ENCODE assay signal across 21 mouse cellular contexts in the genomic region with DNA sequence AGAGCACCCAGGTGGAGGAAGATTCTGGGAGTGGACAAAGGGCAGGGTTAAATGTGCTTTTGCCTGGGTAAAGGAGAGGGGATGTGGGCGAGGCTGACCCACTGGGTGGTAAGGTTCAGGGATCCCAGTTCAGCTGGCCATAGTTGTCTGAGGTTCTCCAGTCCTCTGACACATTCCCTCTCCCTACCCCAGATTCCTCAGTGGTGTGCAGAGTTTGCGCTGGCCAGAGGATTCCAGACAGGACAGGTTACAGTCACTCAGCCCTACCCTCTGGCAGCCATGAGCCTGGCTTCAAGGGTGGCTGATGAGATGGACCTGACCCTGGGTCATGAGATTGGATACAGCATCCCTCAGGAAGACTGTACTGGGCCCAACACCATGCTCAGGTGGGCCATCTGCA. TPM values are rescaled to one million over a fixed set of nuclear protein-coding genes. Genes with fewer than 3 reads are reported as not detected.
A peak's percentile ranks its signal among the peaks of the same experiment; 100 is the strongest.
DNase-seq lines count a peak whose midpoint lies in the region; ATAC-seq and TF ChIP-seq lines count a peak whose summit lies in the region.
"Had no signal": no experiment of that assay in that cellular context is flagged by ENCODE, and none has a peak within 500 bp of the region (broad histone marks: within the 10 kb centered on the region; RNA-seq: fewer than 3 reads in every experiment).

No protein-coding gene starts in this region.

- H3K4me3 ChIP-seq in liver, adult 2 months (ENCODE audit: insufficient read depth, low read depth, low read length) = no peak overlapping the region
- H3K4me3 ChIP-seq in intestine, embryonic 16.5 days (ENCODE audit: low read length) = peak overlapping the region; percentile 52
- H3K4me3 ChIP-seq in liver, embryonic 15.5 days (replicated peaks) = peak overlapping the region; percentile 38
- peak overlapping the region; percentile 32 for H3K4me3 ChIP-seq in stomach, embryonic 16.5 days (replicated peaks; ENCODE audit: low read length)
- H3K4me3 ChIP-seq in lung, adult 2 months (replicated peaks; ENCODE audit: extremely low read depth, low read depth, low read length) = no peak overlapping the region
- H3K4me3 ChIP-seq: heart, embryonic 15.5 days; neural tube, embryonic 12.5 days had no signal

- TF ChIP-seq POLR2A in liver, adult 2 months (IDR thresholded peaks at IDR 0.05; ENCODE audit: extremely low read depth, insufficient read depth, low read length) = no peak
- no peak for TF ChIP-seq POLR2A in lung, adult 2 months (IDR thresholded peaks at IDR 0.05; ENCODE audit: borderline replicate concordance, extremely low read depth, low read depth, low read length)

- H3K9ac ChIP-seq in liver, adult 2 months (ENCODE audit: low read depth, low read length) = no peak overlapping the region
- H3K9ac ChIP-seq in intestine, embryonic 16.5 days (ENCODE audit: low read depth, low read length) = peak overlapping the region; percentile 72
- peak overlapping the region; percentile 25; the same call in 1 of the 2 replicates for H3K9ac ChIP-seq in liver, embryonic 15.5 days
- peak overlapping the region; percentile 57 for H3K9ac ChIP-seq in stomach, embryonic 16.5 days (ENCODE audit: low read length)
- H3K9ac ChIP-seq: heart, embryonic 15.5 days; neural tube, embryonic 12.5 days had no signal

- peak overlapping the region; percentile 64 for H3K4me2 ChIP-seq in intestine, embryonic 16.5 days (ENCODE audit: low read depth, low read length)
- peak overlapping the region; percentile 50 for H3K4me2 ChIP-seq in liver, embryonic 15.5 days
- peak overlapping the region; percentile 43 for H3K4me2 ChIP-seq in stomach, embryonic 16.5 days (ENCODE audit: low read depth, low read length)
- H3K4me2 ChIP-seq: heart, embryonic 15.5 days; neural tube, embryonic 12.5 days had no signal

- no peaks in the 10 kb centered on the region for H3K9me3 ChIP-seq in intestine, embryonic 16.5 days (ENCODE audit: control insufficient read depth, low read length)
- H3K9me3 ChIP-seq in liver, embryonic 15.5 days (replicated peaks) = no peaks in the 10 kb centered on the region
- no peaks in the 10 kb centered on the region for H3K9me3 ChIP-seq in stomach, embryonic 16.5 days (replicated peaks; ENCODE audit: control insufficient read depth, low read length)
- H3K9me3 ChIP-seq: heart, embryonic 15.5 days; hindbrain, embryonic 10.5 days; neural tube, embryonic 12.5 days had no signal

- no peak for DNase-seq in liver, adult 2 months (ENCODE audit: extremely low read depth, low read depth, low spot score)
- DNase-seq in liver = no peak
- DNase-seq in cerebellum, postnatal 14 days = no peak
- DNase-seq in heart, postnatal 4 days = no peak
- DNase-seq in lung, adult 2 months = no peak
- DNase-seq: adrenal gland, postnatal 25 days; cerebellum, adult 2 months; gastrocnemius, postnatal 25 days; kidney, postnatal 25 days; left cerebral cortex, postnatal 4 days; lung, adult 18-20 months; thymus, adult 2 months had no signal

- H3K27me3 ChIP-seq in liver, adult 2 months (ENCODE audit: control insufficient read depth, insufficient read depth, low read length) = no peaks in the 10 kb centered on the region
- H3K27me3 ChIP-seq in intestine, embryonic 16.5 days (replicated peaks; ENCODE audit: control insufficient read depth, insufficient read depth, low read length) = peaks cover 20% of the 10 kb centered on the region
- peaks cover 42% of the 10 kb centered on the region for H3K27me3 ChIP-seq in liver, embryonic 15.5 days
- peaks cover 17% of the 10 kb centered on the region for H3K27me3 ChIP-seq in stomach, embryonic 16.5 days (ENCODE audit: control insufficient read depth, insufficient read depth, low read length)

- H3K79me2 ChIP-seq in liver, adult 2 months (ENCODE audit: control insufficient read depth, insufficient read depth, low read length) = peaks cover 14% of the 10 kb centered on the region; the same call in 1 of the 2 replicates

- ATAC-seq in intestine, embryonic 16.5 days = no peak
- no peak for ATAC-seq in liver, embryonic 15.5 days (ENCODE audit: insufficient read depth)
- ATAC-seq in stomach, embryonic 16.5 days (ENCODE audit: insufficient read depth, low FRiP score) = no peak
- ATAC-seq: forebrain, embryonic 14.5 days had no signal

- no peak for TF ChIP-seq CTCF in liver, adult 2 months (IDR thresholded peaks at IDR 0.05; ENCODE audit: low read depth, low read length)
- no peak for TF ChIP-seq CTCF in lung, adult 2 months (IDR thresholded peaks at IDR 0.05; ENCODE audit: insufficient read depth, low read length)

- H3K36me3 ChIP-seq in liver, adult 2 months (ENCODE audit: control insufficient read depth, insufficient read depth, low read length) = peaks cover 8% of the 10 kb centered on the region
- H3K36me3 ChIP-seq in intestine, embryonic 16.5 days (ENCODE audit: control insufficient read depth, insufficient read depth, low read length) = peaks cover 15% of the 10 kb centered on the region; the same call in 1 of the 2 replicates
- peaks cover 30% of the 10 kb centered on the region for H3K36me3 ChIP-seq in liver, embryonic 15.5 days (replicated peaks)
- H3K36me3 ChIP-seq in stomach, embryonic 16.5 days (ENCODE audit: control insufficient read depth, insufficient read depth, low read length) = no peaks in the 10 kb centered on the region

- peaks cover 12% of the 10 kb centered on the region for H3K4me1 ChIP-seq in liver, adult 2 months (ENCODE audit: control insufficient read depth, insufficient read depth, low read length)
- H3K4me1 ChIP-seq in intestine, embryonic 16.5 days (ENCODE audit: control insufficient read depth, insufficient read depth, low read length) = peaks cover 28% of the 10 kb centered on the region
- H3K4me1 ChIP-seq in liver, embryonic 15.5 days (replicated peaks) = peaks cover 43% of the 10 kb centered on the region
- H3K4me1 ChIP-seq in stomach, embryonic 16.5 days (ENCODE audit: control insufficient read depth, insufficient read depth, low read length) = peaks cover 9% of the 10 kb centered on the region
- H3K4me1 ChIP-seq in lung, adult 2 months (ENCODE audit: control insufficient read depth, insufficient read depth, low read length) = peaks cover 5% of the 10 kb centered on the region

- peak overlapping the region; percentile 40; the same call in 1 of the 2 replicates for H3K27ac ChIP-seq in liver, adult 2 months (replicated peaks; ENCODE audit: insufficient read depth, low read depth, low read length)
- H3K27ac ChIP-seq in intestine, embryonic 16.5 days (ENCODE audit: low read length) = peak overlapping the region; percentile 83
- 0 out of 2 replicates have a peak overlapping the region, but pooled peaks have one; percentile 63 for H3K27ac ChIP-seq in liver, embryonic 15.5 days (replicated peaks)
- H3K27ac ChIP-seq in stomach, embryonic 16.5 days (ENCODE audit: low read length) = no peak overlapping the region
- H3K27ac ChIP-seq: heart, embryonic 15.5 days; hindbrain, embryonic 10.5 days; neural tube, embryonic 12.5 days had no signal

- WGBS in liver, adult 2 months = 92% methylated on average over 2 of the region's 2 CpGs
- WGBS in intestine, embryonic 16.5 days = 70% methylated on average over 2 of the region's 2 CpGs
- 71% methylated on average over 2 of the region's 2 CpGs for WGBS in liver, embryonic 15.5 days (ENCODE audit: insufficient replicate concordance)
- WGBS in stomach, embryonic 16.5 days = 89% methylated on average over 2 of the region's 2 CpGs
- 78% methylated on average over 2 of the region's 2 CpGs for WGBS in lung, adult 2 months

RNA-seq across cellular contexts. Expression of gene Dqx1, which starts 1.1 kb away (rescaled TPM):
- 7.4 and 7.5 TPM in 2 replicates for total RNA-seq in liver, adult 2 months (2014; rRNA removed)
- polyA plus RNA-seq in liver, adult 2 months (2012; rRNA removed) = 8.1 and 9.6 TPM in 2 replicates
- polyA plus RNA-seq in intestine, embryonic 16.5 days (2015; fragmentation: Nextera tagmentation; extraction: Ambion mirVana) = 24.0 and 28.7 TPM in 2 replicates
- polyA plus RNA-seq in liver, embryonic 15.5 days (2015; fragmentation: Nextera tagmentation; extraction: Ambion mirVana) = 6.8 and 7.8 TPM in 2 replicates
- 6.0 and 6.4 TPM in 2 replicates for polyA plus RNA-seq in stomach, embryonic 16.5 days (2015; fragmentation: Nextera tagmentation; extraction: Ambion mirVana)
- under 1 TPM; 0.59 to 0.62 TPM for total RNA-seq in heart, postnatal 4 days (2021)
- polyA plus RNA-seq in lung, adult 2 months (2012; rRNA removed) = 3.6 and 4.3 TPM in 2 replicates

RNA-seq across cellular contexts. Expression of gene Htra2, which starts 3.7 kb away (rescaled TPM):
- total RNA-seq in liver, adult 2 months (2014; rRNA removed) = 14.0 and 17.5 TPM in 2 replicates
- polyA plus RNA-seq in liver, adult 2 months (2012; rRNA removed) = 23.3 and 24.1 TPM in 2 replicates
- 66.0 and 68.5 TPM in 2 replicates for polyA plus RNA-seq in intestine, embryonic 16.5 days (2015; fragmentation: Nextera tagmentation; extraction: Ambion mirVana)
- polyA plus RNA-seq in liver, embryonic 15.5 days (2015; fragmentation: Nextera tagmentation; extraction: Ambion mirVana) = 87.9 and 93.6 TPM in 2 replicates
- 66.5 and 72.3 TPM in 2 replicates for polyA plus RNA-seq in stomach, embryonic 16.5 days (2015; fragmentation: Nextera tagmentation; extraction: Ambion mirVana)
- total RNA-seq in heart, postnatal 4 days (2021) = 10 to 100 TPM; 42.6 to 43.5 TPM
- polyA plus RNA-seq in lung, adult 2 months (2012; rRNA removed) = 47.7 and 49.3 TPM in 2 replicates

RNA-seq across cellular contexts. Expression of gene Aup1, which starts 4.4 kb away (rescaled TPM):
- total RNA-seq in liver, adult 2 months (2014; rRNA removed) = 109 and 114 TPM in 2 replicates
- 593 and 598 TPM in 2 replicates for polyA plus RNA-seq in liver, adult 2 months (2012; rRNA removed)
- 258 and 265 TPM in 2 replicates for polyA plus RNA-seq in intestine, embryonic 16.5 days (2015; fragmentation: Nextera tagmentation; extraction: Ambion mirVana)
- 189 and 201 TPM in 2 replicates for polyA plus RNA-seq in liver, embryonic 15.5 days (2015; fragmentation: Nextera tagmentation; extraction: Ambion mirVana)
- 228 and 235 TPM in 2 replicates for polyA plus RNA-seq in stomach, embryonic 16.5 days (2015; fragmentation: Nextera tagmentation; extraction: Ambion mirVana)
- total RNA-seq in heart, postnatal 4 days (2021) = 10 to 100 TPM; 84.1 to 88.4 TPM
- 389 and 538 TPM in 2 replicates for polyA plus RNA-seq in lung, adult 2 months (2012; rRNA removed)

RNA-seq across cellular contexts. Expression of gene Tlx2, which starts 11.4 kb away (rescaled TPM):
- total RNA-seq in liver, adult 2 months (2014; rRNA removed) = not detected in 2 replicates
- not detected in 2 replicates for polyA plus RNA-seq in liver, adult 2 months (2012; rRNA removed)
- 9.3 and 10.4 TPM in 2 replicates for polyA plus RNA-seq in intestine, embryonic 16.5 days (2015; fragmentation: Nextera tagmentation; extraction: Ambion mirVana)
- not detected in 2 replicates for polyA plus RNA-seq in liver, embryonic 15.5 days (2015; fragmentation: Nextera tagmentation; extraction: Ambion mirVana)
- polyA plus RNA-seq in stomach, embryonic 16.5 days (2015; fragmentation: Nextera tagmentation; extraction: Ambion mirVana) = 1.8 and 3.4 TPM in 2 replicates
- total RNA-seq in heart, postnatal 4 days (2021) = under 1 TPM in 1 of 2 experiments, not detected in 1; 0.20 TPM
- 0.09 and 0.22 TPM in 2 replicates for polyA plus RNA-seq in lung, adult 2 months (2012; rRNA removed)
- total RNA-seq: gastrocnemius, postnatal 25 days; layer of hippocampus, adult 8-10 months; left cerebral cortex, postnatal 4 days had no signal
- polyA plus RNA-seq: cerebellum, adult 2 months; cortical plate, adult 2 months; forebrain, embryonic 14.5 days had no signal

RNA-seq across cellular contexts. Expression of gene Pcgf1, which starts 18.9 kb away (rescaled TPM):
- total RNA-seq in liver, adult 2 months (2014; rRNA removed) = 4.1 and 6.1 TPM in 2 replicates
- polyA plus RNA-seq in liver, adult 2 months (2012; rRNA removed) = 7.7 and 10.8 TPM in 2 replicates
- 27.2 and 29.7 TPM in 2 replicates for polyA plus RNA-seq in intestine, embryonic 16.5 days (2015; fragmentation: Nextera tagmentation; extraction: Ambion mirVana)
- polyA plus RNA-seq in liver, embryonic 15.5 days (2015; fragmentation: Nextera tagmentation; extraction: Ambion mirVana) = 18.6 and 18.7 TPM in 2 replicates
- polyA plus RNA-seq in stomach, embryonic 16.5 days (2015; fragmentation: Nextera tagmentation; extraction: Ambion mirVana) = 25.1 and 28.8 TPM in 2 replicates
- total RNA-seq in heart, postnatal 4 days (2021) = 10 to 100 TPM in 1 of 2 experiments, 1 to 10 TPM in 1; 7.2 to 10.2 TPM
- 11.0 and 18.5 TPM in 2 replicates for polyA plus RNA-seq in lung, adult 2 months (2012; rRNA removed)

Comparison
In these comparisons a context has a peak if more than half of its experiments do, and no peak if none do; other contexts are left out.
1. H3K4me3 ChIP-seq: peak in intestine, embryonic 16.5 days (single experiment), liver, embryonic 15.5 days (single experiment) and stomach, embryonic 16.5 days (single experiment); none in liver, adult 2 months (single experiment) and lung, adult 2 months (single experiment).
2. Peak in every context shown above with its lines, with median percentiles within 50 percentile points of each other: H3K4me2 ChIP-seq.